Mouse (Mus musculus) heart, embryonic 10.5 days (tissue): ENCODE results near the gene Rpl18a. TPM values are rescaled to one million over a fixed set of nuclear protein-coding genes. Genes with fewer than 3 reads are reported as not detected.

Experiments
- DNase-seq: peaks from one replicate; pipeline ENCODE4 v3.0.0-alpha.2; 2017; ENCODE audit warnings: low spot score
- H3K27ac ChIP-seq: fragments of 300-500 bp; sonication (generic); 2 replicates; pipeline ENCODE4 v1.5.1; 2016; ENCODE audit warnings: mild to moderate bottlenecking
- H3K27me3 ChIP-seq: fragments of 300-500 bp; sonication (generic); 2 replicates; pipeline ENCODE4 v1.6.1; 2016; ENCODE audit warnings: mild to moderate bottlenecking; ENCODE audit not compliant: poor library complexity, insufficient read depth, severe bottlenecking
- H3K36me3 ChIP-seq: fragments of 300-500 bp; sonication (generic); 2 replicates; pipeline ENCODE4 v1.6.1; 2016; ENCODE audit warnings: mild to moderate bottlenecking, moderate library complexity
- H3K4me1 ChIP-seq: fragments of 300-500 bp; sonication (generic); 2 replicates; pipeline ENCODE4 v1.6.1; 2016; ENCODE audit warnings: mild to moderate bottlenecking
- H3K4me3 ChIP-seq: fragments of 300-500 bp; sonication (generic); 2 replicates; pipeline ENCODE4 v1.5.1; 2016; ENCODE audit warnings: mild to moderate bottlenecking, moderate library complexity
- H3K9me3 ChIP-seq: fragments of 300-500 bp; sonication (generic); 2 replicates; pipeline ENCODE4 v1.6.1; 2016; ENCODE audit warnings: mild to moderate bottlenecking, moderate library complexity
- WGBS: fragments of 180-500 bp; shearing (Covaris S2); methylation state at CpG from one replicate; pipeline ENCODE4 v1.1.7; 2016; 5-methylcytosine and 5-hydroxymethylcytosine counted together
- polyA plus RNA-seq: library from polyadenylated mRNA; unstranded; fragments of >200 nt; fragmentation: Nextera tagmentation; extraction: Ambion mirVana; gene quantifications from 2 replicates; pipeline ENCODE4 v1.2.1, GENCODE M21; 2016

The Rpl18a gene
- polyA plus RNA-seq, 1 experiment from 2014 or later, result 2,378 TPM

- Histone ChIP-seq H3K4me3 (peak overlapping the region; percentile 2; the same call in 1 of the 2 replicates), H3K9me3 (no peaks in the 10 kb centered on the region), H3K27me3 (0 out of 2 replicates have a peak, but pooled peaks cover 5% of the 10 kb centered on the region), H3K36me3 (peaks cover 9% of the 10 kb centered on the region), H3K4me1 (peaks cover 51% of the 10 kb centered on the region), H3K27ac (no peak overlapping the region; the same call in 1 of the 2 replicates)
- WGBS, result 84% methylated on average over 5 of the region's 5 CpGs
- DNase-seq, result no peak
Observed at GRCm38 (mm10) chr8:70871195-70871807, 25.9 kb downstream of the Rpl18a start.

- no peak overlapping the region for H3K4me3 ChIP-seq
- no peaks in the 10 kb centered on the region for H3K9me3 ChIP-seq
- peak; percentile 90 for DNase-seq
- H3K36me3 ChIP-seq, result peaks cover 9% of the 10 kb centered on the region
- WGBS, result 52% methylated on average over 16 of the region's 16 CpGs
- 0 out of 2 replicates have a peak, but pooled peaks cover 6% of the 10 kb centered on the region for H3K27me3 ChIP-seq
- peaks cover 65% of the 10 kb centered on the region for H3K4me1 ChIP-seq
- peak overlapping the region; percentile 83; the same call in 1 of the 2 replicates for H3K27ac ChIP-seq
Observed at GRCm38 (mm10) chr8:70869601-70870041, 27.6 kb downstream of the Rpl18a start.

- peaks cover 9% of the 10 kb centered on the region for H3K36me3 ChIP-seq
- H3K9me3 ChIP-seq, result no peaks in the 10 kb centered on the region
- WGBS, result 42% methylated on average over 5 of the region's 5 CpGs
- DNase-seq, result no peak
- peak overlapping the region; percentile 83 for H3K27ac ChIP-seq
- H3K4me1 ChIP-seq, result peaks cover 68% of the 10 kb centered on the region
- peak overlapping the region; percentile 47 for H3K4me3 ChIP-seq
- H3K27me3 ChIP-seq, result 0 out of 2 replicates have a peak, but pooled peaks cover 10% of the 10 kb centered on the region
Observed at GRCm38 (mm10) chr8:70869199-70869571, 28.0 kb downstream of the Rpl18a start.

GRCm38 (mm10) chr8:70868559-70869198, 28.5 kb downstream of the Rpl18a start:
- Histone ChIP-seq H3K27ac (peak overlapping the region; percentile 83), H3K9me3 (no peaks in the 10 kb centered on the region), H3K4me3 (peak overlapping the region; percentile 47), H3K27me3 (peaks cover 13% of the 10 kb centered on the region; the same call in 1 of the 2 replicates), H3K36me3 (peaks cover 9% of the 10 kb centered on the region), H3K4me1 (peaks cover 68% of the 10 kb centered on the region)
- 22% methylated on average over 40 of the region's 40 CpGs for WGBS
- DNase-seq, result peak; percentile 91

- peaks cover 80% of the 10 kb centered on the region for H3K4me1 ChIP-seq
- H3K36me3 ChIP-seq, result peaks cover 9% of the 10 kb centered on the region
- peaks cover 34% of the 10 kb centered on the region for H3K27me3 ChIP-seq
- no peak overlapping the region; the same call in 1 of the 2 replicates for H3K4me3 ChIP-seq
- 0 out of 2 replicates have a peak overlapping the region, but pooled peaks have one; percentile 90 for H3K27ac ChIP-seq
- no peaks in the 10 kb centered on the region for H3K9me3 ChIP-seq
- DNase-seq, result no peak
- WGBS, result 83% methylated on average over 7 of the region's 7 CpGs
Observed at GRCm38 (mm10) chr8:70866566-70866965, 30.6 kb downstream of the Rpl18a start.

GRCm38 (mm10) chr8:70866001-70866520, 31.2 kb downstream of the Rpl18a start:
- Histone ChIP-seq H3K9me3 (no peaks in the 10 kb centered on the region), H3K27me3 (peaks cover 39% of the 10 kb centered on the region), H3K36me3 (peaks cover 9% of the 10 kb centered on the region), H3K4me1 (peaks cover 77% of the 10 kb centered on the region), H3K4me3 (peak overlapping the region; percentile 65), H3K27ac (peak overlapping the region; percentile 90)
- 4% methylated on average over 12 of the region's 12 CpGs for WGBS
- DNase-seq, result no peak

GRCm38 (mm10) chr8:70865350-70866000, 31.7 kb downstream of the Rpl18a start:
- H3K4me1 ChIP-seq, result peaks cover 73% of the 10 kb centered on the region
- peak; percentile 99 for DNase-seq
- peak overlapping the region; percentile 90 for H3K27ac ChIP-seq
- peaks cover 9% of the 10 kb centered on the region for H3K36me3 ChIP-seq
- peaks cover 45% of the 10 kb centered on the region for H3K27me3 ChIP-seq
- under 1% methylated on average over 46 of the region's 46 CpGs for WGBS
- H3K4me3 ChIP-seq, result peak overlapping the region; percentile 65
- H3K9me3 ChIP-seq, result no peaks in the 10 kb centered on the region

GRCm38 (mm10) chr8:70864712-70865221, 32.4 kb downstream of the Rpl18a start:
- peaks cover 9% of the 10 kb centered on the region for H3K36me3 ChIP-seq
- H3K4me1 ChIP-seq, result peaks cover 71% of the 10 kb centered on the region
- no peaks in the 10 kb centered on the region for H3K9me3 ChIP-seq
- 1% methylated on average over 24 of the region's 24 CpGs for WGBS
- peak overlapping the region; percentile 65 for H3K4me3 ChIP-seq
- no peak for DNase-seq
- peaks cover 51% of the 10 kb centered on the region for H3K27me3 ChIP-seq
- H3K27ac ChIP-seq, result peak overlapping the region; percentile 90

- no peak for DNase-seq
- H3K4me1 ChIP-seq, result peaks cover 65% of the 10 kb centered on the region
- H3K4me3 ChIP-seq, result peak overlapping the region; percentile 65
- H3K27ac ChIP-seq, result peak overlapping the region; percentile 90
- no peaks in the 10 kb centered on the region for H3K9me3 ChIP-seq
- under 1% methylated on average over 46 of the region's 46 CpGs for WGBS
- peaks cover 9% of the 10 kb centered on the region for H3K36me3 ChIP-seq
- H3K27me3 ChIP-seq, result peaks cover 51% of the 10 kb centered on the region
Observed at GRCm38 (mm10) chr8:70863956-70864711, 33.1 kb downstream of the Rpl18a start.

- WGBS, result under 1% methylated on average over 55 of the region's 55 CpGs
- Histone ChIP-seq H3K9me3 (no peaks in the 10 kb centered on the region), H3K4me1 (peaks cover 58% of the 10 kb centered on the region), H3K36me3 (peaks cover 6% of the 10 kb centered on the region), H3K4me3 (peak within 1 kb of the TSS; percentile 65), H3K27ac (peak within 1 kb of the TSS; percentile 90), H3K27me3 (peaks cover 54% of the 10 kb centered on the region)
- DNase-seq, result no peak
Observed at GRCm38 (mm10) chr8:70862824-70863641, 34.2 kb downstream of the Rpl18a start, which contains the start of gene Kcnn1. TSS of gene Kcnn1 (minus strand) at chr8:70863258.

GRCm38 (mm10) chr8:70857516-70857915, 39.7 kb downstream of the Rpl18a start:
- DNase-seq, result no peak
- 13% methylated on average over 4 of the region's 4 CpGs for WGBS
- H3K27ac ChIP-seq, result no peak overlapping the region
- H3K9me3 ChIP-seq, result no peaks in the 10 kb centered on the region
- H3K4me1 ChIP-seq, result peaks cover 33% of the 10 kb centered on the region
- no peaks in the 10 kb centered on the region for H3K36me3 ChIP-seq
- no peak overlapping the region for H3K4me3 ChIP-seq
- H3K27me3 ChIP-seq, result peaks cover 68% of the 10 kb centered on the region
